Mouse (Mus musculus) MEL-GATA-1-ER (cell line): ENCODE measurements around the gene Gm10128.
"Not testable (repeated sequence)": the region's sequence is repeated elsewhere in the genome, so short reads cannot be mapped to it uniquely, and the experiment has no call there.

Experiments used
- DNase-seq: peaks from one replicate; pipeline ENCODE4 v3.0.0-alpha.2; 2012; ENCODE audit warnings: low read depth; ENCODE audit errors: extremely low read depth

Gm10128 gene

DNA sequence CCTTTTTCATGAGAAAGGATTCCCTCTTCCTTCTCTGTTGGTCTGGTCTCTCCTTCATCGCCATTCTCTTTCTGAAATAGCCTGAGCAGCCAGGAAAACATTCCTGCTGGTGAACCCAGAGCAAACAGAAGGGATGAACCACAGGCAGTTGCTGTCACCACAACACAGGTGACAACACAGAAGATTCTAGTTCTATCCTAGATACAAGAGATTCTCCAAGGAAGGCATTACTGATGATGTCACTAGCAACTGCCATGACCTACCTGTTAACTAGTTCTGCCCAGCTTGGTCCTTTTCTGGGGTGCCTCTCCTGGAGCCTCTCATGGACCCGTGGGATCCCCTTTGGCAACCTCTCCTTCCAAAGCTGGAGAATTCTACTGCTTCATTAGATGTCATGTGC lies at the start of gene Gm10128:
Gene Gm10128 (minus strand): TSS at position 101 of the 400 bp plus-strand sequence.
- DNase-seq: not testable (repeated sequence)

DNA sequence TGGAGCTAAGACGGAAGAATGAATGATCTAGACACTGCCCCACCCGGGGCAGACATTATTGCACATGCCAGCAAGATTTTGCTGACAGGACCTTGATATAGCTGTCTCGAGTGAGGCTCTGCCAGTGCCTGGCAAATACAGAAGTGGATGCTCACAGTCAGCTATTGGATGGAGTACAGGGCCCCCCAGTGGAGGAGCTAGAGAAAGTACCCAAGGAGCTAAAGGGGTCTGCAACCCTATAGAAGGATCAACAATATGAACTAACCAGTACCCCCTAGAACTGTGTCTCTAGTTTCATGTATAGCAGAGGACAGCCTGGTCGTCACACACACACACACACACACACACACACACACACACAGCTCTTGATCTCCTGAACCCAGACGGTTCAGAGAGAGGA lies 37.4 kb upstream of the Gm10128 start:
- not testable (repeated sequence) for DNase-seq

DNA sequence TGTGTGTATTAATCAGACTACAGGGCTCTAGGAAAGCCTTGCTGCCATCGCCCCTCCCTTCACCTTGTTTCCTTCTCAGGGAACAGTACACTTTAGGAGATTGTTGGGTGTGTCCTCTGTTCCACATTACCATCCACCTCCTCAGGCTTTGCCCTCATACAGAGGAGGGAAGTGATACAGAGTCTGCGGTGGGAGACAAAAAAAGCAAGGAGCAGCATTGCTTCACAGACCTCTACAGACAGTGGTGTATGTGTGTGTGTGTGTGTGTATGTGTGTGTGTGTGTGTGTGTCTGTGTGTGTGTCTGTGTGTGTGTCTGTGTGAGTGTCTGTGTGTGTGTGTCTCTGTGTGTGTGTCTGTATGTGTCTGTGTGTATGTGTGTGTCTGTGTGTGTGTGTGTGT lies 18.7 kb upstream of the Gm10128 start:
- DNase-seq: not testable (repeated sequence)

DNA sequence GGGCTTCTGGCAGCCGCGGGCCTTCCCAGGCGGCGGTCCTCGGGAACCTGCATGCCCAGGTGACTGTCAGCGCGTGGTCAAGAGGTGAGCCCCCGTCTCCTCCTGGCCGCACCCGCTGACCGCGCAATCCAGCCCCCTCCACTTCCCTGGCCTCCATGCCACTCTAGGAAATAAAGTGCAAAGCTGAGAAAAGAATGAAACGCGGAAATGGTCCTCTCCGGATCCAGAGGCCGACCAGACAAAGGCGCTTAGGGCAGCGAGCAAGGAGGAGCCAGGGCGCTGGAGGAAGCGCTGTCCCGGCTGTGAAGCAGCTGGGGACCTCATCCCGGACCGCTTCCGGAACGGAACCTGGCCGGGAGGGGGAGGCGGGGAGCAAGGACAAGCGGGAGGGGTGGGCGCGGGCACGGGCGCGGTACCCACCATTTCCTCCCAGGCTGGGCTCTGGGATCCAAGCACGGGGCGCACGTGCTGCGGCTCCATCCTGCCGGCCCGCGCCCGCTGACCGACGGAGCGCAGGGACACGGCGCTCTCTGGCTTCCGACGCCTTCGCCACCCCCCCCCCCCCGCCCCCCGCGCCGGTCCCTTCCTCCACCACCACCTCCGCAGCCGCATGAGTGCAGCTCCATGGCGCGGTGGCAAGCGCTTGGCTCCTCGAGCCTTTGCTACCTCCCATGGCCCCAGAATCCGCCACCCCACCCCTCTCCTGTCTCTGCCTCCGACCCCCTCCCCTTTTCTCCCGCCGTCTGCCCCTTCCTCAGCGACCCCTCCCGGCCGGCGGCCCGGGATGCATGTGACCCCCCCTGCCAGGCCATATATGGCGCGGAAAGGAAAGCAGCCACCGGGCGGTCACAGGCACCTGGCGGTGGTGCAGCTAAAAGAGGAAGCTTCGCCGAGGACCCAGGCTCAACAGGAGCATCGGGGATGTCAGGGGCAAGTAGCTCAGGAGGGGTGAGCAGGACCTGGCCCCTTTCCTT lies 14.6 kb upstream of the Gm10128 start:
- DNase-seq: not testable (repeated sequence)

- not testable (repeated sequence) for DNase-seq
Observed at GRCm38 (mm10) chr14:7657456-7657855, 13.7 kb upstream of the Gm10128 start.

DNA sequence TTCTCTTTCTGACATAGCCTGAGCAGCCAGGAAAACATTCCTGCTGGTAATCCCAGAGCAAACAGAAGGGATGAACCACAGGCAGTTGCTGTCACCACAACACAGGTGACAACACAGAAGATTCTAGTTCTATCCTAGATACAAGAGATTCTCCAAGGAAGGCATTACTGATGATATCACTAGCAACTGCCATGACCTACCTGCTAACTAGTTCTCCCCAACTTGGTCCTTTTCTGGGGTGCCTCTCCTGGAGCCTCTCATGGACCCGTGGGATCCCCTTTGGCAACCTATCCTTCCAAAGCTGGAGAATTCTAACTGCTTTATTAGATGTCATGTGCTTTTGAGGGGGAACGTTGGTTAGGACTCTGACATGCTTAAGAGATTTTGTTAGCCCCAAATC lies 48.3 kb downstream of the Gm10128 start, which contains the start of gene Gm10338:
Gene Gm10338 (minus strand): TSS at position 101 of the 400 bp plus-strand sequence.
- not testable (repeated sequence) for DNase-seq
